24 mouse cellular contexts compared by ENCODE assay signal in genomic region chr7:113108442-113109000, GRCm38 (mm10).
A peak's percentile ranks its signal among the peaks of the same experiment; 100 is the strongest.
DNase-seq lines count a peak whose midpoint lies in the region; ATAC-seq and TF ChIP-seq lines count a peak whose summit lies in the region.
"Had no signal": no experiment of that assay in that cellular context is flagged by ENCODE, and none has a peak within 500 bp of the region (broad histone marks: within the 10 kb centered on the region; RNA-seq: fewer than 3 reads in every experiment).

No protein-coding gene starts in this region.

- WGBS in kidney, embryonic 16.5 days = 53% methylated on average over 7 of the region's 7 CpGs
- WGBS in lung, embryonic 16.5 days = 40% methylated on average over 7 of the region's 7 CpGs
- WGBS in embryonic facial prominence, embryonic 10.5 days = 78% methylated on average over 7 of the region's 7 CpGs
- WGBS in intestine, postnatal 0 days = 71% methylated on average over 7 of the region's 7 CpGs

- H3K9me3 ChIP-seq in kidney, embryonic 16.5 days (ENCODE audit: low read length) = no peaks in the 10 kb centered on the region
- no peaks in the 10 kb centered on the region for H3K9me3 ChIP-seq in lung, embryonic 16.5 days (ENCODE audit: control insufficient read depth, low read length)
- H3K9me3 ChIP-seq in embryonic facial prominence, embryonic 10.5 days = no peaks in the 10 kb centered on the region
- no peaks in the 10 kb centered on the region for H3K9me3 ChIP-seq in intestine, postnatal 0 days (ENCODE audit: control insufficient read depth)
- H3K9me3 ChIP-seq: embryonic facial prominence, embryonic 13.5 days; forebrain, embryonic 12.5 days; forebrain, embryonic 15.5 days; heart, embryonic 13.5 days had no signal

- DNase-seq in kidney, adult 11 months = no peak
- DNase-seq in lung, postnatal 14 days = no peak
- DNase-seq in embryonic facial prominence, embryonic 10.5 days (ENCODE audit: low spot score) = no peak
- DNase-seq: adrenal gland, adult 2 months; adrenal gland, postnatal 14 days; cerebellum, adult 11 months; cerebellum, adult 2 months; cerebellum, adult 9-11 months; cerebellum, postnatal 25 days; gastrocnemius, postnatal 25 days; heart, adult 2 months; heart, postnatal 14 days; heart, postnatal 4 days had no signal

- H3K9ac ChIP-seq in kidney, embryonic 16.5 days (replicated peaks; ENCODE audit: low read length) = no peak overlapping the region
- H3K9ac ChIP-seq in lung, embryonic 16.5 days (ENCODE audit: low read length) = no peak overlapping the region
- H3K9ac ChIP-seq in intestine, postnatal 0 days (ENCODE audit: low read depth, low read length) = no peak overlapping the region
- H3K9ac ChIP-seq: embryonic facial prominence, embryonic 13.5 days; forebrain, embryonic 12.5 days; forebrain, embryonic 15.5 days; heart, embryonic 13.5 days; hindbrain, embryonic 14.5 days had no signal

- H3K36me3 ChIP-seq in kidney, embryonic 16.5 days (ENCODE audit: insufficient read depth, low read length) = no peaks in the 10 kb centered on the region
- H3K36me3 ChIP-seq in lung, embryonic 16.5 days (ENCODE audit: control insufficient read depth, insufficient read depth, low read length) = no peaks in the 10 kb centered on the region
- no peaks in the 10 kb centered on the region for H3K36me3 ChIP-seq in embryonic facial prominence, embryonic 10.5 days (replicated peaks)
- H3K36me3 ChIP-seq in intestine, postnatal 0 days (ENCODE audit: control insufficient read depth, insufficient read depth) = no peaks in the 10 kb centered on the region
- H3K36me3 ChIP-seq: embryonic facial prominence, embryonic 13.5 days; forebrain, embryonic 12.5 days; forebrain, embryonic 15.5 days; heart, embryonic 13.5 days had no signal

- ATAC-seq in kidney, embryonic 16.5 days (ENCODE audit: low FRiP score, low TSS enrichment) = peak; percentile 46; the same call in 1 of the 2 replicates
- peak; percentile 68 for ATAC-seq in lung, embryonic 16.5 days (ENCODE audit: low read depth)
- no peak for ATAC-seq in intestine, postnatal 0 days
- ATAC-seq: CD4-positive, CD25-positive, alpha-beta regulatory T cell, adult 4 months; forebrain, embryonic 15.5 days; hindbrain, postnatal 0 days had no signal

- TF ChIP-seq CTCF in intestine, postnatal 0 days (IDR thresholded peaks at IDR 0.05; ENCODE audit: low read depth) = no peak

- H3K4me1 ChIP-seq in kidney, embryonic 16.5 days (ENCODE audit: insufficient read depth, low read length) = no peaks in the 10 kb centered on the region
- H3K4me1 ChIP-seq in lung, embryonic 16.5 days (replicated peaks; ENCODE audit: control insufficient read depth, insufficient read depth, low read length) = peaks cover 7% of the 10 kb centered on the region
- H3K4me1 ChIP-seq in embryonic facial prominence, embryonic 10.5 days = peaks cover 24% of the 10 kb centered on the region
- no peaks in the 10 kb centered on the region for H3K4me1 ChIP-seq in intestine, postnatal 0 days (replicated peaks; ENCODE audit: control insufficient read depth, insufficient read depth, low read length)
- H3K4me1 ChIP-seq: forebrain, embryonic 15.5 days had no signal

- no peak overlapping the region for H3K4me3 ChIP-seq in kidney, embryonic 16.5 days (ENCODE audit: low read length)
- no peak overlapping the region for H3K4me3 ChIP-seq in lung, embryonic 16.5 days (ENCODE audit: low read length)
- H3K4me3 ChIP-seq in embryonic facial prominence, embryonic 10.5 days = no peak overlapping the region
- H3K4me3 ChIP-seq in intestine, postnatal 0 days (ENCODE audit: low read depth, low read length) = no peak overlapping the region
- H3K4me3 ChIP-seq: embryonic facial prominence, embryonic 13.5 days; erythroblast, embryonic 14.5 days; forebrain, embryonic 12.5 days; forebrain, embryonic 15.5 days; heart, adult 2 months; heart, embryonic 13.5 days had no signal

- H3K27ac ChIP-seq in kidney, embryonic 16.5 days (ENCODE audit: low read length) = no peak overlapping the region
- no peak overlapping the region for H3K27ac ChIP-seq in lung, embryonic 16.5 days (ENCODE audit: low read length)
- 0 out of 2 replicates have a peak overlapping the region, but pooled peaks have one; percentile 14 for H3K27ac ChIP-seq in embryonic facial prominence, embryonic 10.5 days (replicated peaks)
- H3K27ac ChIP-seq in intestine, postnatal 0 days (ENCODE audit: low read depth, low read length) = no peak overlapping the region
- H3K27ac ChIP-seq: embryonic facial prominence, embryonic 13.5 days; forebrain, embryonic 12.5 days; forebrain, embryonic 15.5 days; heart, adult 2 months; heart, embryonic 13.5 days; hindbrain, embryonic 14.5 days; hindbrain, postnatal 0 days had no signal

- H3K4me2 ChIP-seq in kidney, embryonic 16.5 days (replicated peaks; ENCODE audit: low read depth, low read length) = no peak overlapping the region
- H3K4me2 ChIP-seq in lung, embryonic 16.5 days (ENCODE audit: low read depth, low read length) = no peak overlapping the region
- no peak overlapping the region for H3K4me2 ChIP-seq in intestine, postnatal 0 days (replicated peaks; ENCODE audit: low read depth)
- H3K4me2 ChIP-seq: embryonic facial prominence, embryonic 13.5 days; forebrain, embryonic 12.5 days; forebrain, embryonic 15.5 days; heart, embryonic 13.5 days; hindbrain, embryonic 14.5 days had no signal

- H3K27me3 ChIP-seq in kidney, embryonic 16.5 days (ENCODE audit: insufficient read depth, low read length) = no peaks in the 10 kb centered on the region
- H3K27me3 ChIP-seq in lung, embryonic 16.5 days (ENCODE audit: control insufficient read depth, insufficient read depth, low read depth, low read length) = no peaks in the 10 kb centered on the region
- H3K27me3 ChIP-seq in embryonic facial prominence, embryonic 10.5 days (replicated peaks; ENCODE audit: low read depth, poor library complexity, severe bottlenecking) = no peaks in the 10 kb centered on the region
- no peaks in the 10 kb centered on the region for H3K27me3 ChIP-seq in intestine, postnatal 0 days (replicated peaks; ENCODE audit: control insufficient read depth, insufficient read depth, low read length)
- H3K27me3 ChIP-seq: embryonic facial prominence, embryonic 13.5 days; forebrain, embryonic 12.5 days; forebrain, embryonic 15.5 days; heart, embryonic 13.5 days had no signal
